ENCODE assay signal across 10 mouse cellular contexts in the genomic region with DNA sequence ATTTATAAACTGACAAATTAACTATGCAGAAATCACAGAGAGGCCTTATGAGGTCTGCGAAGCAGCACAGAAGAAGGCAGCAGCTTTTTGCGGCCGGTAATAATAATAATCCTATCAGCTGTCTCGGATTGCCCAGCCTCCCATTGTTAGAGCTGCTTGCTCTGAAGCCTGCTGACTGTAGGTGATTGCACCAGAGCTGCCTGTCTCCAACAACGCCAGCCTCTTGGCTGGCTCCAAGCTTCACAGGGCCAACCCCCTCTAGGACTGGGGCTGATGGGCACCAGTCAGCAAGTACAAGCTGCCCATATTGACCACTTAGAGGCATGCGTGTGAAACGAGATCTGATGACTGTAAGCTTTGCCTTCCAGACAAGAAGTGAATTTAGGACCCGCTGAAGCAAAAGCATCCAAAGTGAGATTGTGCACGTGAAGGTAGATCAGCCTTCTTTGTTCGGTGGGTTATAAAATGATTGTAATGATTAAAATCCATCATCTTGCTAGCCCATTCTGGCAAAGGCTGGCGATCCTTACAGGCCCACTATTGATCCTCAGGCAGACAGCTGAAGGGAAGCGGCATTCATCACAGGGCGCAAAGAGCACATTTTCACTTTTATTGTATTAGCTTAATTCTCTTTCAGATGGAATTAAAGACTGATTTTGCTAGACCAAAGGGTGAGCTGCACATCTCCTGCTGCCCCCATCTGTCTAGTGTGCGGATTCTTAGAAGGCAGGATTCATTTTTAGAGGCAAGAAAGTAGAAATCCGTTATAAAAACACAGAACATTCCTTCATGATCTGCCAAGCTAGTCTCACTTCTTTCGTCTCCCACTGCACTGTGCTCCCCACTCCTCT.
A peak's percentile ranks its signal among the peaks of the same experiment; 100 is the strongest.
DNase-seq lines count a peak whose midpoint lies in the region; ATAC-seq lines count a peak whose summit lies in the region.
"Had no signal": no experiment of that assay in that cellular context is flagged by ENCODE, and none has a peak within 500 bp of the region (broad histone marks: within the 10 kb centered on the region; RNA-seq: fewer than 3 reads in every experiment).

No protein-coding gene starts in this region.

- no peak overlapping the region for H3K27ac ChIP-seq in intestine, embryonic 14.5 days (ENCODE audit: low read depth)
- H3K27ac ChIP-seq in intestine, embryonic 16.5 days (ENCODE audit: low read length), result no peak overlapping the region
- H3K27ac ChIP-seq in embryonic facial prominence, embryonic 11.5 days (replicated peaks; ENCODE audit: low read depth, low read length), result no peak overlapping the region
- H3K27ac ChIP-seq in hindbrain, embryonic 15.5 days (replicated peaks), result peak overlapping the region; percentile 94
- H3K27ac ChIP-seq in neural tube, embryonic 12.5 days, result peak overlapping the region; percentile 93
- no peak overlapping the region for H3K27ac ChIP-seq in liver, embryonic 11.5 days (ENCODE audit: low read depth, low read length)

- H3K27me3 ChIP-seq in intestine, embryonic 14.5 days (replicated peaks; ENCODE audit: control insufficient read depth, insufficient read depth, low read length), result no peaks in the 10 kb centered on the region
- no peaks in the 10 kb centered on the region for H3K27me3 ChIP-seq in intestine, embryonic 16.5 days (replicated peaks; ENCODE audit: control insufficient read depth, insufficient read depth, low read length)
- H3K27me3 ChIP-seq in embryonic facial prominence, embryonic 11.5 days (ENCODE audit: control insufficient read depth, insufficient read depth, low read length), result no peaks in the 10 kb centered on the region
- H3K27me3 ChIP-seq in hindbrain, embryonic 15.5 days, result no peaks in the 10 kb centered on the region
- H3K27me3 ChIP-seq in neural tube, embryonic 12.5 days (replicated peaks), result no peaks in the 10 kb centered on the region
- no peaks in the 10 kb centered on the region for H3K27me3 ChIP-seq in liver, embryonic 11.5 days (replicated peaks; ENCODE audit: control insufficient read depth, insufficient read depth, low read length)

- H3K4me3 ChIP-seq in intestine, embryonic 14.5 days (ENCODE audit: low read depth, low read length), result no peak overlapping the region
- no peak overlapping the region for H3K4me3 ChIP-seq in intestine, embryonic 16.5 days (ENCODE audit: low read length)
- H3K4me3 ChIP-seq in embryonic facial prominence, embryonic 11.5 days (ENCODE audit: low read depth, low read length), result no peak overlapping the region
- H3K4me3 ChIP-seq in hindbrain, embryonic 15.5 days, result no peak overlapping the region
- H3K4me3 ChIP-seq in neural tube, embryonic 12.5 days, result no peak overlapping the region
- H3K4me3 ChIP-seq in liver, embryonic 11.5 days (ENCODE audit: low read depth, low read length), result no peak overlapping the region

- no peak overlapping the region for H3K4me2 ChIP-seq in intestine, embryonic 14.5 days (ENCODE audit: low read length)
- no peak overlapping the region for H3K4me2 ChIP-seq in intestine, embryonic 16.5 days (ENCODE audit: low read depth, low read length)
- H3K4me2 ChIP-seq in embryonic facial prominence, embryonic 11.5 days (ENCODE audit: low read depth, low read length), result no peak overlapping the region
- peak overlapping the region; percentile 27 for H3K4me2 ChIP-seq in hindbrain, embryonic 15.5 days
- H3K4me2 ChIP-seq in neural tube, embryonic 12.5 days (replicated peaks), result peak overlapping the region; percentile 24
- no peak overlapping the region for H3K4me2 ChIP-seq in liver, embryonic 11.5 days

- 0 out of 2 replicates have a peak, but pooled peaks have one; percentile 36 for ATAC-seq in intestine, embryonic 14.5 days (replicated peaks; ENCODE audit: low FRiP score, low TSS enrichment, low read depth)
- no peak for ATAC-seq in intestine, embryonic 16.5 days
- peak; percentile 71 for ATAC-seq in embryonic facial prominence, embryonic 11.5 days (replicated peaks; ENCODE audit: insufficient number of reproducible peaks, low FRiP score, low TSS enrichment, low read depth)
- peak; percentile 88 for ATAC-seq in hindbrain, embryonic 15.5 days (ENCODE audit: low FRiP score, low read depth)
- peak; percentile 91 for ATAC-seq in neural tube, embryonic 12.5 days (ENCODE audit: low FRiP score, low read depth)
- no peak for ATAC-seq in liver, embryonic 11.5 days (replicated peaks; ENCODE audit: low FRiP score)
- ATAC-seq in activated CD4-positive, CD25-positive, alpha-beta regulatory T cell, adult 4 months, result no peak
- ATAC-seq: intestine, postnatal 0 days had no signal

- 64% methylated on average over 16 of the region's 16 CpGs for WGBS in intestine, embryonic 14.5 days
- 64% methylated on average over 16 of the region's 16 CpGs for WGBS in intestine, embryonic 16.5 days
- WGBS in embryonic facial prominence, embryonic 11.5 days, result 72% methylated on average over 16 of the region's 16 CpGs
- 17% methylated on average over 16 of the region's 16 CpGs for WGBS in hindbrain, embryonic 15.5 days
- WGBS in neural tube, embryonic 12.5 days, result 36% methylated on average over 16 of the region's 16 CpGs
- 80% methylated on average over 16 of the region's 16 CpGs for WGBS in liver, embryonic 11.5 days

- no peaks in the 10 kb centered on the region for H3K36me3 ChIP-seq in intestine, embryonic 14.5 days (ENCODE audit: control insufficient read depth, insufficient read depth, low read length)
- H3K36me3 ChIP-seq in intestine, embryonic 16.5 days (ENCODE audit: control insufficient read depth, insufficient read depth, low read length), result no peaks in the 10 kb centered on the region
- H3K36me3 ChIP-seq in embryonic facial prominence, embryonic 11.5 days (replicated peaks; ENCODE audit: control insufficient read depth, insufficient read depth, low read depth, low read length), result no peaks in the 10 kb centered on the region
- no peaks in the 10 kb centered on the region for H3K36me3 ChIP-seq in hindbrain, embryonic 15.5 days
- no peaks in the 10 kb centered on the region for H3K36me3 ChIP-seq in neural tube, embryonic 12.5 days
- H3K36me3 ChIP-seq in liver, embryonic 11.5 days (ENCODE audit: control insufficient read depth, insufficient read depth, low read length), result no peaks in the 10 kb centered on the region

- no peaks in the 10 kb centered on the region; the same call in 1 of the 2 replicates for H3K4me1 ChIP-seq in intestine, embryonic 14.5 days (replicated peaks; ENCODE audit: control insufficient read depth, insufficient read depth, low read length)
- H3K4me1 ChIP-seq in intestine, embryonic 16.5 days (ENCODE audit: control insufficient read depth, insufficient read depth, low read length), result no peaks in the 10 kb centered on the region
- H3K4me1 ChIP-seq in embryonic facial prominence, embryonic 11.5 days (ENCODE audit: control insufficient read depth, insufficient read depth, low read length), result no peaks in the 10 kb centered on the region
- peaks cover 42% of the 10 kb centered on the region for H3K4me1 ChIP-seq in hindbrain, embryonic 15.5 days (replicated peaks)
- H3K4me1 ChIP-seq in neural tube, embryonic 12.5 days, result peaks cover 32% of the 10 kb centered on the region
- no peaks in the 10 kb centered on the region for H3K4me1 ChIP-seq in liver, embryonic 11.5 days (replicated peaks; ENCODE audit: control insufficient read depth, insufficient read depth, low read length)

- no peak overlapping the region for H3K9ac ChIP-seq in intestine, embryonic 14.5 days (ENCODE audit: low read length)
- H3K9ac ChIP-seq in intestine, embryonic 16.5 days (ENCODE audit: low read depth, low read length), result no peak overlapping the region
- no peak overlapping the region for H3K9ac ChIP-seq in embryonic facial prominence, embryonic 11.5 days (replicated peaks; ENCODE audit: low read length)
- peak overlapping the region; percentile 23; the same call in 1 of the 2 replicates for H3K9ac ChIP-seq in hindbrain, embryonic 15.5 days
- peak overlapping the region; percentile 36; the same call in 1 of the 2 replicates for H3K9ac ChIP-seq in neural tube, embryonic 12.5 days
- H3K9ac ChIP-seq in liver, embryonic 11.5 days (ENCODE audit: low read depth, low read length), result no peak overlapping the region

- H3K9me3 ChIP-seq in intestine, embryonic 14.5 days (ENCODE audit: control insufficient read depth, low read length), result 0 out of 2 replicates have a peak, but pooled peaks cover 2% of the 10 kb centered on the region
- H3K9me3 ChIP-seq in intestine, embryonic 16.5 days (ENCODE audit: control insufficient read depth, low read length), result no peaks in the 10 kb centered on the region
- H3K9me3 ChIP-seq in embryonic facial prominence, embryonic 11.5 days (replicated peaks; ENCODE audit: control insufficient read depth, low read length), result no peaks in the 10 kb centered on the region
- no peaks in the 10 kb centered on the region for H3K9me3 ChIP-seq in hindbrain, embryonic 15.5 days
- H3K9me3 ChIP-seq in neural tube, embryonic 12.5 days, result no peaks in the 10 kb centered on the region
- no peaks in the 10 kb centered on the region for H3K9me3 ChIP-seq in liver, embryonic 11.5 days (ENCODE audit: control insufficient read depth, low read length)

- DNase-seq in intestine, embryonic 14.5 days (ENCODE audit: low spot score), result no peak
- DNase-seq in embryonic facial prominence, embryonic 11.5 days (ENCODE audit: low spot score), result no peak
- DNase-seq in adrenal gland, adult 8-10 months, result no peak
- DNase-seq in liver, embryonic 11.5 days (ENCODE audit: low spot score), result no peak
- DNase-seq: lung, postnatal 10 days had no signal

Comparison
In these comparisons a context has a peak if more than half of its experiments do, and no peak if none do; other contexts are left out.
1. ATAC-seq: peak in intestine, embryonic 14.5 days (single experiment), embryonic facial prominence, embryonic 11.5 days (single experiment), hindbrain, embryonic 15.5 days (single experiment) and neural tube, embryonic 12.5 days (single experiment); none in intestine, embryonic 16.5 days (single experiment), liver, embryonic 11.5 days (single experiment) and activated CD4-positive, CD25-positive, alpha-beta regulatory T cell, adult 4 months (single experiment).
2. H3K27ac ChIP-seq: peak in hindbrain, embryonic 15.5 days (single experiment) and neural tube, embryonic 12.5 days (single experiment); none in intestine, embryonic 14.5 days (single experiment), intestine, embryonic 16.5 days (single experiment), embryonic facial prominence, embryonic 11.5 days (single experiment) and liver, embryonic 11.5 days (single experiment).
3. H3K4me2 ChIP-seq: peak in hindbrain, embryonic 15.5 days (single experiment) and neural tube, embryonic 12.5 days (single experiment); none in intestine, embryonic 14.5 days (single experiment), intestine, embryonic 16.5 days (single experiment), embryonic facial prominence, embryonic 11.5 days (single experiment) and liver, embryonic 11.5 days (single experiment).
4. H3K9ac ChIP-seq: peak in hindbrain, embryonic 15.5 days (single experiment) and neural tube, embryonic 12.5 days (single experiment); none in intestine, embryonic 14.5 days (single experiment), intestine, embryonic 16.5 days (single experiment), embryonic facial prominence, embryonic 11.5 days (single experiment) and liver, embryonic 11.5 days (single experiment).